Mouse (Mus musculus): ENCODE results near the gene Vmn1r45. TPM values are rescaled to one million over a fixed set of nuclear protein-coding genes. Genes with fewer than 3 reads are reported as not detected.

Gene Vmn1r45
- polyA plus RNA-seq (2012; fragmentation: generic; extraction: Trizol) = not detected

GRCm38 (mm10) chr6:89940498-89940897 lies at the start of gene Vmn1r45:
Vmn1r45 (minus strand) TSS chr6:89940598.

GRCm38 (mm10) chr6:89969013-89969412 lies 28.6 kb upstream of the Vmn1r45 start, which contains the start of gene Vmn1r46:
Vmn1r46 (plus strand) TSS chr6:89969313.

GRCm38 (mm10) chr6:89883360-89883759 lies 57.0 kb downstream of the Vmn1r45 start, which contains the start of gene Vmn1r44:
Vmn1r44 (plus strand) TSS chr6:89883660.

Other genes starting within 250 kb of the Vmn1r45 start
- gene Vmn1r40, start 233.1 kb downstream of the Vmn1r45 start, polyA plus RNA-seq (2012; fragmentation: generic; extraction: Trizol) = not detected
- gene Vmn1r41, start 199.8 kb downstream of the Vmn1r45 start, polyA plus RNA-seq (2012; fragmentation: generic; extraction: Trizol) = not detected
- gene Vmn1r42, start 64.2 kb downstream of the Vmn1r45 start, polyA plus RNA-seq (2012; fragmentation: generic; extraction: Trizol) = not detected
- gene Vmn1r43, start 64.2 kb downstream of the Vmn1r45 start, polyA plus RNA-seq (2012; fragmentation: generic; extraction: Trizol) = under 1 TPM; 0.04 TPM
- gene Vmn1r44, start 56.9 kb downstream of the Vmn1r45 start, polyA plus RNA-seq (2012; fragmentation: generic; extraction: Trizol) = not detected
- not detected for gene Vmn1r46, start 28.7 kb upstream of the Vmn1r45 start, polyA plus RNA-seq (2012; fragmentation: generic; extraction: Trizol)
- gene Vmn1r47, start 75.5 kb upstream of the Vmn1r45 start, polyA plus RNA-seq (2012; fragmentation: generic; extraction: Trizol) = not detected
- not detected for gene Vmn1r48, start 96.2 kb upstream of the Vmn1r45 start, polyA plus RNA-seq (2012; fragmentation: generic; extraction: Trizol)
- gene Vmn1r49, start 137.9 kb upstream of the Vmn1r45 start, polyA plus RNA-seq (2012; fragmentation: generic; extraction: Trizol) = not detected
- gene Vmn1r50, start 160.8 kb upstream of the Vmn1r45 start, polyA plus RNA-seq (2012; fragmentation: generic; extraction: Trizol) = not detected
- gene Vmn1r51, start 182.0 kb upstream of the Vmn1r45 start, polyA plus RNA-seq (2012; fragmentation: generic; extraction: Trizol) = not detected
- gene Vmn1r52, start 234.2 kb upstream of the Vmn1r45 start, polyA plus RNA-seq (2012; fragmentation: generic; extraction: Trizol) = not detected